Mouse (Mus musculus): ENCODE data around the gene Samd8. TPM values are rescaled to one million over a fixed set of nuclear protein-coding genes. Genes with fewer than 3 reads are reported as not detected.

The Samd8 gene
- 124 TPM for polyA plus RNA-seq (2014; fragmentation: Illumina TruSeq; extraction: RNeasy Lipid Tissue Mini Kit (QIAGEN cat#74804); ENCODE audit: low read depth, low replicate concordance)

DNA sequence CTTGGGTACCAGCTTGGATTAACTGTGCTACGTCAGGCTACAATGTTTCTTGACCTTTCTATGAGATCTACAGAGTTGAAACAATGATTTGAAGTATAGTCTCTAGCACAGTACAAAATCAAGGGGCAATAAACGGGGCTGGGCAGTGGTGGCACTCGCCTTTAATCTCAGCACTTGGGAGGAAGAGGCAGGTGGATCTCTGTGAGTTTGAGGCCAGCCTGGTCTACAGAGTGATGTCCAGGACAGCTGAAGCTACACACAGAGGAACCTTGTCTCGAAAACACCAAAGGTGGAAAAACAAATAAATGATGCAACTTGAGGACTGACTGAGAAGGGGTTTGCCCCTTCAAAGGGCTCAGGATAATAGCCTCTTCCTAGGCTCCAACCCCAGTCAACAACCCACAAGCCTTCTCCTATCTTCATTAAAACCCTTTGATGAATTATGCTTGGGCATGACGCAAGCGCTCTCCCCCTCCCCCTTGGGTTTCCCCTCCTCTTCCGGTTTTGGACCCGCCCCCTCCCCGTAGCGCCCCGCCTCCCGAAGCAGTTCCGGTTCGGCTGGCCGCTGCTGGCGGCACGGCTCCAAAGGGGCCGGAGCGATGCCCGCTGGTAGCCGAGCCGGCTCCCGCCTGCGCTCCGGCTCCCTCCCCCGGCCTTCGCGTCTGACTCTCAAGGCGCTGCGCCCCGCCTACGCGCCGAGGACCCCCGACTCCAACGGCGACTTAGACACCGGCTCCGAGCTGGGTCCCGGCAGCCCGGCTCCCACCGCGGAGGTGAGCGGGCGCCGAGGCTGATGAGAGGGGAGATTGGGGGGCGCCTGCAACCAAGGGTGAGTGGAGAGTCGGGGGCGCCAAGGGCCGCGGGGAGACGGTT, at the start of gene Samd8:
TSS of gene Samd8 (plus strand) at position 524 of the 873 bp plus-strand sequence.

DNA sequence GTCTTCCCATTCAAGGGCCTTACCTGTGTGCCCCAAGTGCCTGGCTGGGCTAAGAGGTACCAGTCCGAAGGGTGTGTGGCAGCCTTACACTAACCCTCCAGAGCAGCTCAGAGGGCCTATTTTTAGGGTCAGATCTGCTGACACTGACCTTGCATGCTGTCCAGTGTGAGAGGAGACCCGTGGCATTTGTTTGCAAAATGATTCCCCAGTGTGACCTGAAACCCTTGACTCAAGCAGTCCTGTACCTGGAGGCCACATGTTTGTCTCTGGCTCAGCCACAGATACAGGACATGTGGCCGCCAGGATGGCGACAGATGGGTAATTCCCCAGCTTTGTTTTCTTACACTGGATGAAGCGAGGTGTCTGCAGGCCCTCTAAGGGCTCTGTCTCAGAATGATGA, 35.8 kb upstream of the Samd8 start, which contains the start of gene Dupd1:
TSS of gene Dupd1 (minus strand) at position 91 of the 400 bp plus-strand sequence.

DNA sequence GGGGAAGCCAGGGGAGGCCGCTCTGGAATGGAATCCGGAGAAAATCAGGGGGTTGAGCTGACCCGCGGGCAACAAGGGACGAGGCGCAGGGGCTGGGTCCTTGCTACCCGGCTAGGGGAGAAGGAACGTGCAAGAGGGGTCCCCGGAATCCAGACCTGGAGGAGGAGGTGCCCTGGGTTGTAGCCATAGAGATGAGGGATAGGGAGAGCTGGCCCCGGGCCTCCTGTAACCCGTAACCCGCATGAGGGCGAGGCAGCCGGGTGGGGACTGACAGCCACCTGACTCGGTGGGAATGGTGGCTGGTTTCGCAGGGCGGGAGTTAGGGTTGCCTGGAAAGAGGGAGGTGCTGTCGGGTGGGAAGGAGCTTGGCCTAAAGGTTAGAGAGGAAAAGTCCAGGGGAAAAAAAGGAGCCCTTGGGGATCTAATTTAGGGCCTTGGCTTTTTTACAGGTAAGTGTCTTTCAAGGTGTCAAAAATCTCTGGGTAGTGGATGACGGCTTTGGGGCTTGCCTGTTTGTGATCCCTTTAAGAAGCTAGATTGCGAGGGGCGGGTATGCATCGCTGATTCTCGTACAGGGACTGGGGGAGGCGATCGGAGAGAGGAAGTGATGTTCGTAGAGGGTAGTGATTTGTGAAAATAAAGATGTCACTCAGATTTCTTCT, 681 bp downstream of the Samd8 start, which contains the start of gene Dusp13:
TSS of gene Dusp13 (minus strand) at position 301 of the 662 bp plus-strand sequence.

DNA sequence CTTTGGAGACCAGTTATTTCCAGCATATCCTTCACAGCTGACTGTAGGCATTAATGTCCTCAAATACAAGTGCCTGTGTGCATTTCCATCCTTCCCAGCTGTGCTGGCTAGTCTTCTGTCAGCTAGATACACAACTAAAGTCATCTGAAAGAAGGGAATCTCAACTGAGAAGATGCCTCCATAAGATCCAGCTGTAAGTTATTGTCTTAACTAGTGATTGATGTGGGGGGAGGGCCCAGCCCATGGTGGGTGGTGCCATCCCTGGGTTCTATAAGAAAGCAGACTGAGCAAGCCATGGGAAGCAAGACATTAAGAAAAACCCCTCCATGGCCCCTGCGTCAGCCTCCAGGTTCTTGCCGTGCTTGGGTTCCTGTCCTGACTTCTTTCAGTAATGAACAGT, 74.6 kb downstream of the Samd8 start, which contains the start of gene Vdac2:
TSS of gene Vdac2 (plus strand) at position 301 of the 400 bp plus-strand sequence.

Other genes with a start within 250 kb of the Samd8 start
- gene Dupd1, start 36.0 kb upstream of the Samd8 start, polyA plus RNA-seq (2014; fragmentation: Illumina TruSeq; extraction: RNeasy Lipid Tissue Mini Kit (QIAGEN cat#74804); ENCODE audit: low read depth, low replicate concordance) = 1.0 TPM
- 18.7 TPM for gene Dusp13, start 650 bp downstream of the Samd8 start, polyA plus RNA-seq (2014; fragmentation: Illumina TruSeq; extraction: RNeasy Lipid Tissue Mini Kit (QIAGEN cat#74804); ENCODE audit: low read depth, low replicate concordance)
- gene Vdac2, start 74.7 kb downstream of the Samd8 start, polyA plus RNA-seq (2014; fragmentation: Illumina TruSeq; extraction: RNeasy Lipid Tissue Mini Kit (QIAGEN cat#74804); ENCODE audit: low read depth, low replicate concordance) = 687 TPM
- 0.29 TPM for gene Comtd1, start 98.4 kb downstream of the Samd8 start, polyA plus RNA-seq (2014; fragmentation: Illumina TruSeq; extraction: RNeasy Lipid Tissue Mini Kit (QIAGEN cat#74804); ENCODE audit: low read depth, low replicate concordance)
- gene Zfp503, start 239.1 kb downstream of the Samd8 start, polyA plus RNA-seq (2014; fragmentation: Illumina TruSeq; extraction: RNeasy Lipid Tissue Mini Kit (QIAGEN cat#74804); ENCODE audit: low read depth, low replicate concordance) = 0.55 TPM